Mouse (Mus musculus) limb, embryonic 12.5 days (tissue): ENCODE results near the gene Ptpa. TPM values are rescaled to one million over a fixed set of nuclear protein-coding genes. Genes with fewer than 3 reads are reported as not detected.
A peak's percentile ranks its signal among the peaks of the same experiment; 100 is the strongest.

Experiments
- ATAC-seq: fragments of 200-750 bp; cut with Nextera tagmentation; 2 replicates; pipeline ENCODE4 v1.8.0; 2017; ENCODE audit warnings: low read depth, moderate TSS enrichment; ENCODE audit not compliant: insufficient number of reproducible peaks, insufficient read depth, low FRiP score, low TSS enrichment
- H3K27ac ChIP-seq: fragments of 300-500 bp; sonication (generic); 2 replicates; pipeline ENCODE4 v1.5.1; 2016; ENCODE audit warnings: mild to moderate bottlenecking, moderate library complexity
- H3K27me3 ChIP-seq: fragments of 300-500 bp; sonication (generic); 2 replicates; pipeline ENCODE4 v1.6.1; 2016; ENCODE audit warnings: mild to moderate bottlenecking, moderate library complexity
- H3K36me3 ChIP-seq: fragments of 300-500 bp; sonication (generic); 2 replicates; pipeline ENCODE4 v1.6.1; 2016; ENCODE audit warnings: mild to moderate bottlenecking, moderate library complexity
- H3K4me1 ChIP-seq: fragments of 300-500 bp; sonication (generic); replicated peaks from 2 replicates; pipeline ENCODE4 v1.6.1; 2016
- H3K4me2 ChIP-seq: fragments of 300-500 bp; sonication (generic); 2 replicates; pipeline ENCODE4 v1.6.1; 2016; ENCODE audit warnings: mild to moderate bottlenecking, moderate library complexity
- H3K4me3 ChIP-seq: fragments of 300-500 bp; sonication (generic); replicated peaks from 2 replicates; pipeline ENCODE4 v1.5.1; 2016; ENCODE audit warnings: mild to moderate bottlenecking
- H3K9ac ChIP-seq: fragments of 300-500 bp; sonication (generic); replicated peaks from 2 replicates; pipeline ENCODE4 v1.6.1; 2016; ENCODE audit warnings: mild to moderate bottlenecking, moderate library complexity
- H3K9me3 ChIP-seq: fragments of 300-500 bp; sonication (generic); 2 replicates; pipeline ENCODE4 v1.6.1; 2016; ENCODE audit warnings: mild to moderate bottlenecking, moderate library complexity
- WGBS: fragments of 180-500 bp; shearing (Covaris S2); methylation state at CpG from one replicate; pipeline ENCODE4 v1.1.7; 2016; 5-methylcytosine and 5-hydroxymethylcytosine counted together
- polyA plus RNA-seq: library from polyadenylated mRNA; unstranded; fragments of >200 nt; fragmentation: Nextera tagmentation; extraction: Ambion mirVana; gene quantifications from 2 replicates; pipeline ENCODE4 v1.2.1, GENCODE M21; 2016

The Ptpa gene
- polyA plus RNA-seq, 1 experiment from 2014 or later = 154 TPM

- no peak overlapping the region for H3K4me3 ChIP-seq
- H3K27ac ChIP-seq = 0 out of 2 replicates have a peak overlapping the region, but pooled peaks have one; percentile 4
- H3K4me1 ChIP-seq = peaks cover 37% of the 10 kb centered on the region
- no peak overlapping the region for H3K4me2 ChIP-seq
- peaks cover 84% of the 10 kb centered on the region for H3K36me3 ChIP-seq
- peaks cover 8% of the 10 kb centered on the region for H3K9me3 ChIP-seq
- 86% methylated on average over 7 of the region's 7 CpGs for WGBS
- H3K9ac ChIP-seq = no peak overlapping the region
- H3K27me3 ChIP-seq = no peaks in the 10 kb centered on the region
- no peak for ATAC-seq
Measured at GRCm38 (mm10) chr2:30448371-30448770, 32.5 kb downstream of the Ptpa start.

GRCm38 (mm10) chr2:30450530-30450929 is 34.7 kb downstream of the Ptpa start:
- Histone ChIP-seq H3K36me3 (peaks cover 75% of the 10 kb centered on the region), H3K4me1 (peaks cover 16% of the 10 kb centered on the region), H3K4me3 (no peak overlapping the region), H3K4me2 (no peak overlapping the region), H3K27me3 (no peaks in the 10 kb centered on the region), H3K9me3 (peaks cover 8% of the 10 kb centered on the region), H3K27ac (no peak overlapping the region), H3K9ac (no peak overlapping the region)
- ATAC-seq = no peak
- 62% methylated on average over 1 of the region's 1 CpGs for WGBS

- peaks cover 8% of the 10 kb centered on the region for H3K9me3 ChIP-seq
- H3K9ac ChIP-seq = no peak overlapping the region
- 84% methylated on average over 3 of the region's 3 CpGs for WGBS
- no peaks in the 10 kb centered on the region for H3K27me3 ChIP-seq
- no peak overlapping the region for H3K4me2 ChIP-seq
- no peak for ATAC-seq
- H3K36me3 ChIP-seq = peaks cover 65% of the 10 kb centered on the region
- no peak overlapping the region for H3K4me3 ChIP-seq
- no peak overlapping the region for H3K27ac ChIP-seq
- peaks cover 10% of the 10 kb centered on the region for H3K4me1 ChIP-seq
Measured at GRCm38 (mm10) chr2:30451525-30451924, 35.7 kb downstream of the Ptpa start.

DNA sequence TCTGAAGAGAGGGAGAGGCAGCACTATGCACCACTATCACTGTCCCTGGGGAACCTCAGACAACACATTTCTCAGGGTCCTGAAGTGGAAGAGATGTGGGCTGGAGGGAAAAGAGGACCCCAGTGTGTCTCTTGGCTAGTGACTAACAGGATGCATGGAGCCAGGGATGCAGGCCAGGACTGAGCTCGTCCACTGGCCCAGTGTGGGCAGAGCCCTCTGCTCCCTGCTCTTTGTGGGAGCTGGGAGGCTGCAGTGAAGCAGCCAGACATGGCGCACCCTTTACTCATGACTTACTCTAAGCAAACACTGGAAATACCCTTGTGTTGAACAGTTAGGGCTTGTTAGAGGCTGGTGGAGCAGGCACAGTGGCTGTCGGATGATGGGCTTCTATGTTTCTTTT is 37.7 kb downstream of the Ptpa start:
- no peak for ATAC-seq
- no peak overlapping the region for H3K4me2 ChIP-seq
- 0 out of 2 replicates have a peak overlapping the region, but pooled peaks have one; percentile 56 for H3K27ac ChIP-seq
- H3K4me3 ChIP-seq = no peak overlapping the region
- peaks cover 8% of the 10 kb centered on the region for H3K9me3 ChIP-seq
- peaks cover 17% of the 10 kb centered on the region; the same call in 1 of the 2 replicates for H3K4me1 ChIP-seq
- H3K9ac ChIP-seq = no peak overlapping the region; the same call in 1 of the 2 replicates
- peaks cover 44% of the 10 kb centered on the region for H3K36me3 ChIP-seq
- 82% methylated on average over 3 of the region's 3 CpGs for WGBS
- no peaks in the 10 kb centered on the region for H3K27me3 ChIP-seq

- Histone ChIP-seq H3K9me3 (peaks cover 8% of the 10 kb centered on the region), H3K9ac (no peak overlapping the region), H3K27ac (no peak overlapping the region), H3K36me3 (peaks cover 40% of the 10 kb centered on the region), H3K4me2 (no peak overlapping the region), H3K27me3 (no peaks in the 10 kb centered on the region), H3K4me1 (peaks cover 17% of the 10 kb centered on the region; the same call in 1 of the 2 replicates), H3K4me3 (no peak overlapping the region)
- no peak for ATAC-seq
- 84% methylated on average over 5 of the region's 5 CpGs for WGBS
Measured at GRCm38 (mm10) chr2:30454587-30454986, 38.7 kb downstream of the Ptpa start.

GRCm38 (mm10) chr2:30456104-30456980 is 40.5 kb downstream of the Ptpa start:
- WGBS = 75% methylated on average over 13 of the region's 13 CpGs
- H3K27me3 ChIP-seq = no peaks in the 10 kb centered on the region
- ATAC-seq = no peak
- H3K9ac ChIP-seq = no peak overlapping the region
- no peak overlapping the region for H3K4me2 ChIP-seq
- H3K27ac ChIP-seq = no peak overlapping the region
- H3K4me3 ChIP-seq = no peak overlapping the region
- no peaks in the 10 kb centered on the region for H3K9me3 ChIP-seq
- peaks cover 27% of the 10 kb centered on the region for H3K36me3 ChIP-seq
- peaks cover 13% of the 10 kb centered on the region; the same call in 1 of the 2 replicates for H3K4me1 ChIP-seq

DNA sequence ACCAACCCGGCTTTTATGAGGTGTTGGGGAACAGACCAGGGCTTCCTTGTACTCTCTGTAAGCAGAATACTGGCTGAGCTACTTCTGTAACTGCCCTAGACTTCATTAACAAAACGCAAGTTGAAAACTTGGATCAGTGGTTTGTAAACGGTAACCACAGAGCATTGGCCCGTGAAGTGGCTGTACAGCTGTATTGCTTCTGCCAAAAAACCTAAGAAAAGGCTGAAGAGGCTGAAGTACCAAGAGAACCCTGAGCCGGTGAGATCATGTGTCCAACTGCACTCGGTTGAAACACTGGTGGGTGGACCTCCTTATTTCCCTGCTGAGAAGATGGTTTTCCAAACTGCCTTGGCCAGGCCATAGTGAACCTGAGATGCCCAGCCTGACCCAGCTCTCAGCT is 42.5 kb downstream of the Ptpa start:
- Histone ChIP-seq H3K9me3 (no peaks in the 10 kb centered on the region), H3K4me1 (peaks cover 16% of the 10 kb centered on the region), H3K36me3 (peaks cover 19% of the 10 kb centered on the region), H3K9ac (no peak overlapping the region), H3K27ac (no peak overlapping the region), H3K4me3 (no peak overlapping the region), H3K27me3 (no peaks in the 10 kb centered on the region), H3K4me2 (no peak overlapping the region)
- WGBS = 83% methylated on average over 6 of the region's 6 CpGs
- ATAC-seq = no peak

DNA sequence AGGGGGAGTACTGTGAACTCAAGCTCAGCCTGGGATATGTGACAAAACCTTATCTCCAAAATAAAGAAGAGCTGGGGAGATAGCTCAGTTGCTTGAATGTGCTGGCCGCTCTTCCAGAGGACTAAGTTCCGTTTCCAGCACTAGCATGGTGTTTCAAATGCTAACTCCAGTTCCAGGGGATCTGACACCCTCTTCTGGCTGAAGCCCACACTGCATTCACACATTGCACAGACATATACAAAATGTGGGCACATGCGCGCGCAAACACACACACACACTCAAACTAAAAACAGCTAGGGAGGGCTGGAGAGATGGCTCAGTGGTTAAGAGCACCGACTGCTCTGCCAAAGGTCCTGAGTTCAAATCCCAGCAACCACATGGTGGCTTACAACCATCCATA is 43.4 kb downstream of the Ptpa start:
- no peak for ATAC-seq
- H3K27me3 ChIP-seq = no peaks in the 10 kb centered on the region
- peaks cover 11% of the 10 kb centered on the region for H3K36me3 ChIP-seq
- no peak overlapping the region for H3K4me3 ChIP-seq
- no peak overlapping the region for H3K9ac ChIP-seq
- H3K27ac ChIP-seq = peak overlapping the region; percentile 25; the same call in 1 of the 2 replicates
- H3K4me1 ChIP-seq = peaks cover 24% of the 10 kb centered on the region
- no peaks in the 10 kb centered on the region for H3K9me3 ChIP-seq
- 87% methylated on average over 6 of the region's 6 CpGs for WGBS
- H3K4me2 ChIP-seq = no peak overlapping the region

- no peaks in the 10 kb centered on the region for H3K27me3 ChIP-seq
- peaks cover 6% of the 10 kb centered on the region for H3K36me3 ChIP-seq
- H3K4me1 ChIP-seq = peaks cover 35% of the 10 kb centered on the region
- H3K4me2 ChIP-seq = peak overlapping the region; percentile 54
- ATAC-seq = 0 out of 2 replicates have a peak, but pooled peaks have one; percentile 17
- H3K9me3 ChIP-seq = no peaks in the 10 kb centered on the region
- peak overlapping the region; percentile 29 for H3K4me3 ChIP-seq
- WGBS = 9% methylated on average over 5 of the region's 5 CpGs
- peak overlapping the region; percentile 80 for H3K27ac ChIP-seq
- H3K9ac ChIP-seq = 0 out of 2 replicates have a peak overlapping the region, but pooled peaks have one; percentile 3
Measured at GRCm38 (mm10) chr2:30463341-30463761, 47.5 kb downstream of the Ptpa start.

- H3K27me3 ChIP-seq = peaks cover 3% of the 10 kb centered on the region; the same call in 1 of the 2 replicates
- H3K9me3 ChIP-seq = no peaks in the 10 kb centered on the region
- H3K27ac ChIP-seq = peak overlapping the region; percentile 80
- peaks cover 40% of the 10 kb centered on the region for H3K4me1 ChIP-seq
- peak overlapping the region; percentile 29 for H3K4me3 ChIP-seq
- peak overlapping the region; percentile 3; the same call in 1 of the 2 replicates for H3K9ac ChIP-seq
- peaks cover 4% of the 10 kb centered on the region for H3K36me3 ChIP-seq
- WGBS = 2% methylated on average over 9 of the region's 9 CpGs
- peak; percentile 74 for ATAC-seq
- peak overlapping the region; percentile 54 for H3K4me2 ChIP-seq
Measured at GRCm38 (mm10) chr2:30463904-30464330, 48.1 kb downstream of the Ptpa start.

DNA sequence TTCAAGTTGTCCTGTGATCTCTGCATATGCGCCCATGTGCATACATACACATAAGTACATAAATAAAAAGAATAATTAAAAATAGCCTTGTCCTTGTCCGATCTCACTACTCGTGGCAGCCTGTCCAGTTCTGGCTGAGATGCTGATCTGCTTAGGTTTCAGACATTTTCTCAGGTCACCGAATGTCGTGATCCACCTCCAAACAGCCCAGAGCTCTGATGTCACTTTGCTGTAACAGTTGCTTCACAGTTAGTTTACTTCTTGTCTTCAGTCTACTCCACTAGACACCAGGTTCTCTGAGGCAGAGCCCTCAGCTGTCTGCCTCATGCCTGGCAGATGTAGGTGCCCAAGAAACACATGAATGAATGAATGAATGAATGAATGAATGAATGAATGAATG is 48.6 kb downstream of the Ptpa start:
- Histone ChIP-seq H3K4me2 (peak overlapping the region; percentile 54), H3K36me3 (no peaks in the 10 kb centered on the region), H3K27ac (peak overlapping the region; percentile 80), H3K4me1 (peaks cover 44% of the 10 kb centered on the region), H3K9me3 (no peaks in the 10 kb centered on the region), H3K27me3 (peaks cover 6% of the 10 kb centered on the region; the same call in 1 of the 2 replicates), H3K9ac (no peak overlapping the region; the same call in 1 of the 2 replicates), H3K4me3 (peak overlapping the region; percentile 29)
- ATAC-seq = 0 out of 2 replicates have a peak, but pooled peaks have one; percentile 3
- WGBS = 69% methylated on average over 5 of the region's 5 CpGs
